Mouse (Mus musculus) skeletal muscle tissue, adult 2 months (tissue): ENCODE measurements around the gene Gm17651.
A peak's percentile ranks its signal among the peaks of the same experiment; 100 is the strongest.

Source experiments
- DNase-seq: peaks from one replicate; pipeline ENCODE4 v3.0.0-alpha.2; 2012; ENCODE audit warnings: low read depth, low spot score

The Gm17651 gene

GRCm38 (mm10) chr3:97629941-97630340, 44.6 kb downstream of the Gm17651 start:
- no peak for DNase-seq

GRCm38 (mm10) chr3:97628391-97629001, 46.0 kb downstream of the Gm17651 start, which contains the start of gene Fmo5:
TSS of gene Fmo5 (plus strand) at chr3:97628804.
- DNase-seq = peak; percentile 61

DNA sequence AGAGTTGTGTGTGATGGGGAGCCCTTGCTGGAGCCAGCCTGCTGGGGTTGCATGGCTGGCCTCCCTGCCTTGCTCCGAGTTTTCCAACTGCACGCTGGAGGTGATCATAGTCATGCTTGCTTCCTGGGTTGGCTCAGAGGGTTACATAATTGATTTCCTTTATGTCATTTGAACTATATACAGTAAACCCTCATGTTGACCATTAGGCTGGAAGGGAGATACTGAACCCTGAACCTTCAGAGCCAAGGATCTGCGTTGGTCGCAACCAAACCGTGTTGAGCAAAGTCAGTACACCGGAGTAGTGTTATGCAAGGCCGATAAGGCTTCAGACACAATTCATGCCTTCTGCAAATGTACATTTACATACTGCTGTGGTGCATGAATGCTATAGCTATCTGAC, 46.6 kb downstream of the Gm17651 start:
- no peak for DNase-seq

DNA sequence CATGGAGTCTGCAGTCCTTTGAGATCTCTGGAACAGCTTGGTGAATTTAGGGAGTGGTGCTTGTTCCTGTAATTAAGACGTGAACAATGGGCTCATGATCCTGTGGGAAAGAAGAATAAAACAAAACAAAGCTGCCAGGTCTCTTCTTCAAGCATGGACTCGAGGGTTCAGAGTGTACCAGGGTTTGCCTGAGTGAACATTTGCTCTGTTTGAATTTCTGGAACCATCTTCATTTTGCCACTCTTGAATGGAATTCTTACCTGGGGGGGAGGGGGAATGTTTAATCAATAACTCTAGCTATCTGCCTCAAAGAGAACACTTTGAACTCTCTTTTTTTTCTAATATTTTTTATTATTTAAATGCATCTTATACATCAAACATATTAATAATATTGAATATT, 49.9 kb downstream of the Gm17651 start:
- DNase-seq = no peak
